Mouse (Mus musculus) skeletal muscle tissue, adult 2 months (tissue): ENCODE data around the gene Krt26.
A peak's percentile ranks its signal among the peaks of the same experiment; 100 is the strongest.

Source experiments
- DNase-seq: peaks from one replicate; pipeline ENCODE4 v3.0.0-alpha.2; 2012; ENCODE audit warnings: low read depth, low spot score

The Krt26 gene

GRCm38 (mm10) chr11:99337866-99338265, at the start of gene Krt26:
Gene Krt26, minus strand, starts transcription at chr11:99337966.
- no peak for DNase-seq

GRCm38 (mm10) chr11:99385813-99386721, 48.3 kb upstream of the Krt26 start:
- DNase-seq, result peak; percentile 84

- DNase-seq, result peak; percentile 45
Measured at GRCm38 (mm10) chr11:99379568-99379967, 41.8 kb upstream of the Krt26 start.

- DNase-seq, result no peak
Measured at GRCm38 (mm10) chr11:99374803-99375202, 37.0 kb upstream of the Krt26 start, which contains the start of gene Krt28. Gene Krt28, minus strand, starts transcription at chr11:99374903.

GRCm38 (mm10) chr11:99369853-99370451, 32.2 kb upstream of the Krt26 start:
- peak; percentile 4 for DNase-seq

- DNase-seq, result no peak
Measured at GRCm38 (mm10) chr11:99369229-99369628, 31.5 kb upstream of the Krt26 start.

GRCm38 (mm10) chr11:99366791-99367190, 29.0 kb upstream of the Krt26 start:
- DNase-seq, result no peak

GRCm38 (mm10) chr11:99364412-99364811, 26.6 kb upstream of the Krt26 start:
- DNase-seq, result peak; percentile 7

GRCm38 (mm10) chr11:99361423-99361822, 23.7 kb upstream of the Krt26 start:
- DNase-seq, result no peak

- no peak for DNase-seq
Measured at GRCm38 (mm10) chr11:99351004-99351403, 13.2 kb upstream of the Krt26 start, which contains the start of gene Krt27. Gene Krt27, minus strand, starts transcription at chr11:99351104.

- no peak for DNase-seq
Measured at GRCm38 (mm10) chr11:99339299-99339847, 1.6 kb upstream of the Krt26 start.

- DNase-seq, result no peak
Measured at GRCm38 (mm10) chr11:99333426-99333825, 4.3 kb downstream of the Krt26 start.

- no peak for DNase-seq
Measured at GRCm38 (mm10) chr11:99329655-99330054, 8.1 kb downstream of the Krt26 start.

GRCm38 (mm10) chr11:99322851-99323250, 14.9 kb downstream of the Krt26 start, which contains the start of gene Krt25:
Gene Krt25, minus strand, starts transcription at chr11:99322951.
- no peak for DNase-seq

GRCm38 (mm10) chr11:99321094-99321493, 16.7 kb downstream of the Krt26 start:
- DNase-seq, result no peak

GRCm38 (mm10) chr11:99319127-99319526, 18.6 kb downstream of the Krt26 start:
- DNase-seq, result no peak

- no peak for DNase-seq
Measured at GRCm38 (mm10) chr11:99316543-99316942, 21.2 kb downstream of the Krt26 start.

GRCm38 (mm10) chr11:99314594-99314993, 23.2 kb downstream of the Krt26 start:
- DNase-seq, result no peak

- no peak for DNase-seq
Measured at GRCm38 (mm10) chr11:99310882-99311281, 26.9 kb downstream of the Krt26 start.

- DNase-seq, result peak; percentile 30
Measured at GRCm38 (mm10) chr11:99307579-99307978, 30.2 kb downstream of the Krt26 start.

- DNase-seq, result no peak
Measured at GRCm38 (mm10) chr11:99295039-99295438, 42.7 kb downstream of the Krt26 start.

- peak; percentile 15 for DNase-seq
Measured at GRCm38 (mm10) chr11:99292846-99293245, 44.9 kb downstream of the Krt26 start.
